Mouse (Mus musculus) cerebellum, postnatal 25 days (tissue): ENCODE measurements around the gene Faxc.
A peak's percentile ranks its signal among the peaks of the same experiment; 100 is the strongest.

Experiments used
- DNase-seq, 2 experiments: peaks; one replicate each; pipeline ENCODE4 v3.0.0; 2021; ENCODE audit warnings: mixed read lengths in 2 of 2

Faxc gene

GRCm38 (mm10) chr4:21930971-21931771, at the start of gene Faxc:
Gene Faxc, plus strand, starts transcription at chr4:21931329.
- DNase-seq = peak; percentile 87

- DNase-seq = no peak
Measured at GRCm38 (mm10) chr4:21882806-21883205, 48.3 kb upstream of the Faxc start.

- DNase-seq = no peak
Measured at GRCm38 (mm10) chr4:21885831-21886230, 45.3 kb upstream of the Faxc start.

- DNase-seq = peak; percentile 43 to 51
Measured at GRCm38 (mm10) chr4:21931772-21932630, 872 bp downstream of the Faxc start.

- DNase-seq = no peak
Measured at GRCm38 (mm10) chr4:21935378-21935777, 4.2 kb downstream of the Faxc start.

- no peak for DNase-seq
Measured at GRCm38 (mm10) chr4:21936424-21936823, 5.3 kb downstream of the Faxc start.

- no peak for DNase-seq
Measured at GRCm38 (mm10) chr4:21937890-21938289, 6.8 kb downstream of the Faxc start.

GRCm38 (mm10) chr4:21944672-21945071, 13.5 kb downstream of the Faxc start:
- no peak for DNase-seq

GRCm38 (mm10) chr4:21951444-21951843, 20.3 kb downstream of the Faxc start:
- DNase-seq = peak; percentile 44 to 68

- DNase-seq = no peak
Measured at GRCm38 (mm10) chr4:21952255-21952654, 21.1 kb downstream of the Faxc start.

- peak; percentile 57 to 73 for DNase-seq
Measured at GRCm38 (mm10) chr4:21957570-21958321, 26.6 kb downstream of the Faxc start.

- no peak for DNase-seq
Measured at GRCm38 (mm10) chr4:21971949-21972348, 40.8 kb downstream of the Faxc start.

GRCm38 (mm10) chr4:21974126-21974525, 43.0 kb downstream of the Faxc start:
- peak; percentile 47 to 66 for DNase-seq

- DNase-seq = no peak
Measured at GRCm38 (mm10) chr4:21980471-21980870, 49.3 kb downstream of the Faxc start.

GRCm38 (mm10) chr4:21982449-21982848, 51.3 kb downstream of the Faxc start:
- DNase-seq = no peak

- no peak for DNase-seq
Measured at GRCm38 (mm10) chr4:21986857-21987256, 55.7 kb downstream of the Faxc start.

- no peak for DNase-seq
Measured at GRCm38 (mm10) chr4:21987460-21987859, 56.3 kb downstream of the Faxc start.

GRCm38 (mm10) chr4:21989571-21990091, 58.5 kb downstream of the Faxc start:
- no peak for DNase-seq

- DNase-seq = no peak
Measured at GRCm38 (mm10) chr4:21990580-21991235, 59.6 kb downstream of the Faxc start.

GRCm38 (mm10) chr4:22017656-22018379, 86.7 kb downstream of the Faxc start:
- peak; percentile 37 to 59 for DNase-seq

- DNase-seq = no peak
Measured at GRCm38 (mm10) chr4:22018414-22018813, 87.3 kb downstream of the Faxc start.

- no peak for DNase-seq
Measured at GRCm38 (mm10) chr4:22029951-22030350, 98.8 kb downstream of the Faxc start.
